Mouse (Mus musculus): ENCODE data around the gene Gtf2i. TPM values are rescaled to one million over a fixed set of nuclear protein-coding genes. Genes with fewer than 3 reads are reported as not detected.
"Not testable (repeated sequence)": the region's sequence is repeated elsewhere in the genome, so short reads cannot be mapped to it uniquely, and the experiment has no call there.

Gtf2i gene
- 100 to 1,000 TPM; 119 to 134 TPM for total RNA-seq (2021)
- long read RNA-seq, experiment 1, full-length matches to known transcripts: 13 of 112 reads
- long read RNA-seq, experiment 1, partial matches to known transcripts: 45 of 112 reads
- long read RNA-seq, experiment 1, other reads (novel, unspliced or antisense): 54 of 112 reads
- long read RNA-seq, experiment 2, full-length matches to known transcripts: 23 of 117 reads
- long read RNA-seq, experiment 2, partial matches to known transcripts: 41 of 117 reads
- long read RNA-seq, experiment 2, other reads (novel, unspliced or antisense): 53 of 117 reads

DNA sequence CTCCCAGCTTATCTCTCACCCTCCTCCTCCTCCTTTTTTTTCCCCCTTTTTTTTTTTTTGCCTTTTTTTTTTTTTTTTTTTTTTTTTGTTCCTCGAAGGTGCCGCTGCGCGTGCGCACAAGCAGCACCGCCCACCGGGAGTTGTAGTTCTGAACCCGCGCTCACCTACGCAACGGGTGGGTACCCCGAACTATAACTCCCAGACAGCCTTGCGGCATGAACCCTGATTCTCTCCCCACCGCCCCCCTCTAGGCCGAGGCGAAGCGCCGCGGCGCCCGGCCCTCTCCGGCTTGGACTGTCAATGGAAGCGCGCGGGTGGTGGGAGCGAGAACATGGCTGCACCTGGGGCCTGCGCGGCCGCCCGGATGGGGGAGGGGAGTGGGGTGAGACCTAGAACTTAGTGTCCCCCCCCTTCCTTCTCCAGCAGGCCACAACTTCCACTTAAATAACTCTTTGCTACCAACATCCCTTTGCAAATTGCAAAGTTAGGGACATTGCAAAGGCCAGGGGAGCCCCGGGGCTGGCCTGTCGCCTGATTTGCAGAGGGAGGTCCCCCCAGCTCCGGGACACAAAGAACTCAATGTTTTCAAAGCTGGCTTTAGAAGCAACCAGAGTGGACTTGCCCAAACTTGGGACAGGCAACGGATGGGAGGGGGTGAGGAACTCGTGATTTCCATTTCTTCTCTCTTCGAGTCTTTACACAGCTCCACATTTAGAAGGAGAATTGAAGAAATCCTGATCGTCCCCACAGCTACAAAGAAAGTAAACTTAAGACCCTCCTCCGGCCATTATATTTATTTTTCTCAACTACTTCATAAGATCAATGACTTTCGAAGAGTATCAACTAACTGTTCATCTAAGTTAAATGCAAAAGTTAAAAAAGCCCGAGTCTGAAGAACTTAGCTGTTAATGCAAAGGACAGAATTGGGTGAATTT, at the start of gene Gtf2i:
Gene Gtf2i (minus strand): TSS at position 73 of the 935 bp plus-strand sequence.
- DNase-seq: peak; percentile 95
- intact Hi-C loops (cut with DNase I; ENCODE audit: low total_unique reads): no loop called here

DNA sequence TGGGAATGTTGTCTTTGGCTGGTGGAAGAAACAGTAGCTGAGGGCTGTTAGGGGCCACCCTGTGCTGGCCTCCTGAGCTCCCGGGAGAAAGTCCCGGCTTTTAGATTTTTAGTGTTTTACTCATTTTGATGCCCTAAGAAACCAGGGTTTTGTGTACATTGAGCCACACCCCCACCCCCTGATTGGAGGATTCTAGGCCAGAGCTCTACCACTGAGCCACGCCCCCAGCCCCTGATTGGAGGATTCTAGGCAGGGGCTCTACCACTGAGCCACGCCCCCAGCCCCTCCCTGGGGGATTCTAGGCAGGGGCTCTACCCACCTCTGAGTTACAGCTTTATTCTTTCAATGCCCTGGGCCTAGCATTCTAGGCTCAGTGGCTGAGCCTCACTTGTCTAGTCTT, 44.5 kb upstream of the Gtf2i start:
- no peak for DNase-seq
- intact Hi-C loops (cut with DNase I; ENCODE audit: low total_unique reads): no loop called here

DNA sequence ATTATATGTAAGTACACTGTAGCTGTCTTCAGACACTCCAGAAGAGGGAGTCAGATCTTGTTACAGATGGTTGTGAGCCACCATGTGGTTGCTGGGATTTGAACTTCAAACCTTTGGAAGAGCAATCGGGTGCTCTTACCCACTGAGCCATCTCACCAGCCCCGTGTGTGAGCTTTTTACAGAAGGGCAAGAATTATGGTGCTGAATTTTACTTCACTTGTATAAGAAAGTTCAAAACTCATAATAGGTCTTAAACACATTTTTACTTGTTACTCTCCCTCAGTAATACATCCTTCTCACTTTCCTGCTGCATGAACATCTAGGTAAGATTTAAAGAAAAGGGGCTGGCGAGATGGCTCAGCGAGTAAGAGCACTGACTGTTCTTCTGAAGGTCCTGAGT, 40.8 kb upstream of the Gtf2i start:
- DNase-seq; intact Hi-C loops (cut with DNase I; ENCODE audit: low total_unique reads): not testable (repeated sequence)

DNA sequence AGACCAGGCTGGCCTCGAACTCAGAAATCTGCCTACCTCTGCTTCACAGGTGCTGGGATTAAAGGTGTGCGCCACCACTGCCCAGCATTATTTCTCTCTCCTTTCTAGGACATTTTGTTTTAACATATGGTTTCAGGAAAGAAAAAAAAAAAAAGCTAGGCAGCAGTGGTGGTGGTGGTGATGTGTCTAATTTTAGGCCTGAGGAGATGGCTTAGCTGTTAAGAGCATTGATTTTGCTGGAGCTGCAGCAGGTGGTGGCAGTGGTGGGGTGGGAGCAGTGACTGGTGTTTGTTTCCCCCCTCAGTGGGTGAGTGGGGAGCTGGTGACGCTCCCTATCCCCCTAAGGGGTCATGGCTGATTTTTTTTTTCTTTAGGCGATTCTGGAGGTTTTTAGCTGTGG, 38.6 kb upstream of the Gtf2i start:
- intact Hi-C loops (cut with DNase I; ENCODE audit: low total_unique reads): no loop called here
- DNase-seq: no peak

DNA sequence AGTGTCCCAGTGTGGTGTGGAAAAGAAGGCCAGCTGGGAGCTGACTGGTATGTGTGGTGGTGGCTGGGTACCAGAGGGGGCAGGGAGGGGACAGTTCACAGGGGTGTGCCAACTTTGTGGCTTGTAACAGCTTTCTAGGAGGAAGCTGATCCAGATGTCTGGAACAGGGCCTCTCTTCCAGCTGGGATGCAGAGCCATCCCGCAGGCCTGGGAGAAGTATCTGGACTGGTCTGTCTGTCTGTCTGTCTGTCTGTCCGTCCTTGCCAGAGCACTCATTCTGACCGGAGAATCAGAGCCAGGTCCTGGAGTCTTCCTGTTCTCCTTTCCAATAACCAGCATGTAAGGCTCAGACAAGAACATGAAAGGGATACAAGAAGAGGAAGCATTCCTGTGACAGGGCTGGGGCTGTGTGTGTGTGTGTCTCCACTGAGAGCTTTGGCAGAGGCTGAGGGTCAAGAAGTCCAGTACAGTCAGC, 38.0 kb upstream of the Gtf2i start:
- intact Hi-C loops (cut with DNase I; ENCODE audit: low total_unique reads): no loop called here
- DNase-seq: peak; percentile 29

DNA sequence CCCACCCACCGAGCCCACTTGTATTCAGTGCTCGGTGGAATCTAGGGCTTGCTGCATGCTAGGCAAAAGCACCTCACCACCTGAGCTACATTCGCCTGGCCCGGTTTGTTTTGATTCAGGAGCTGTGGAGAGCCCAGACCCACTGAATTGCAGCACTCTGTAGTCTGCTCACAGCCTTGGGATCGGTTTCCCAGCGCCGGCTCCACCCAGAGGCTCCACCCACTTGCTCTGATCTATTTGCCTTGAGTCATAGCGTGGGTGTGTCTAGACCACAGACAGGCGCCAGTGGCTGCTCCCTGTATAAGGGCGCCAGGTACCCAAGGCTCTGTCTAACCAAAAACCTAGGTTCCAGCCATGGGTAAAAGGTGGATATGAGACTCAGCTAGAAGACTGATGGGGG, 36.1 kb upstream of the Gtf2i start:
- DNase-seq: peak; percentile 68
- intact Hi-C loops (cut with DNase I; ENCODE audit: low total_unique reads): no loop called here

DNA sequence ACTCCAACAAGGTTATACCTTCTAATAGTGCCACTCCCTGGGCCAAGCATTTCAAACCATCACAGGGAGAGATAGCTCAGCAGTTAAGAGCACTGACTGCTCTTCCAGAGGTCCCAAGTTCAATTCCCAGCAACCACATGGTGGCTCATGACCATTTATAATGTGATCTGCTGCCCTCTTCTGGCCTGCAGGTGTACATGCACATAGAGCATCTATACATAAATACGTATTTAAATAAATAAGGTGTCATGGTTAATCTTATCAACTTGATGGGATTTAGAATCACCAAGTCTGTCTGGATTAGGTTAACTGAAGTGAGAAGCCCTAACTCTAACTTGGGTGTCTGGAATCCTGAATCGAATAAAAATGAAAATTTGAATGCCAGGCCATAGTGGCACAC, 32.5 kb upstream of the Gtf2i start:
- no peak for DNase-seq
- intact Hi-C loops (cut with DNase I; ENCODE audit: low total_unique reads): no loop called here

DNA sequence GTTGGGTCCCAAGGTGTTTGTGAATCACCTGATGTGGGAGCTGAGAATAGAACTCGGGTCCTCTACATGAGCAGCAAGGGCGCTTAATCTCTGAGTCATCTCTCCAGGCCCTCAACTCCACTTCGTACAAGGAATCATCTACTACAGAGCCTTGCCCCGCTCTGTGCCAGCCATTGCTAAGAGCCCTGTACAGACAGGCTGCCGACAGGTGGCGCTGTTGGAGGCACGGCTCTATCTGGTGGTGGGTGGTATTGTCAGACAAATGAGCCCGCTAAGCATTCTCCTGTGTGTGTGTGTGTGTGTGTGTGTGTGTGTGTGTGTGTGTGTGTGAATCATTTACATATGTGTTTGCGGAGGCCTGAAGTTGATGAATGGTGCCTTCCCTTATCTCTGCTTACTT, 30.9 kb upstream of the Gtf2i start:
- intact Hi-C loops (cut with DNase I; ENCODE audit: low total_unique reads): no loop called here
- no peak for DNase-seq

DNA sequence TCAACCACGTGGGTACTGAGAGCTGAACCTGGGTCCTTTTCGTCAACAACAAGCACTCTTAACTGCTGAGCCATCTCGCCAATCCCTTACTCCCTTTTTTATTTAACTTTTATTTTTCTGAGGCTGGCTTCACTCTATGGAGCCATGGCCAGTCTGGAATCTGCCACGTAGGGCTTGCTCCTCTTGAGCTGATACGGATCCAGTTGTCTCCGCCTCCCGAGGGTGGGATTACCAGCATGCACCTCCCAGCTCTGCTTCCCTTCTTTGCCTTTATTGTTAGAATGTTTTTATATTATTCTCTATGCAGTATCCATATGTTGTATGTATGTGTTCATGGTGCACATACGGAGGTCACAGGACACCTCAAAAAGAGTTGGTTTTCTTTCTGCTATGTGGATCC, 29.5 kb upstream of the Gtf2i start:
- no peak for DNase-seq
- intact Hi-C loops (cut with DNase I; ENCODE audit: low total_unique reads): loop anchor here (5.0 kb wide), 1 partner anchor 167 kb away; the partner anchor contains the start of gene Rcc1l

DNA sequence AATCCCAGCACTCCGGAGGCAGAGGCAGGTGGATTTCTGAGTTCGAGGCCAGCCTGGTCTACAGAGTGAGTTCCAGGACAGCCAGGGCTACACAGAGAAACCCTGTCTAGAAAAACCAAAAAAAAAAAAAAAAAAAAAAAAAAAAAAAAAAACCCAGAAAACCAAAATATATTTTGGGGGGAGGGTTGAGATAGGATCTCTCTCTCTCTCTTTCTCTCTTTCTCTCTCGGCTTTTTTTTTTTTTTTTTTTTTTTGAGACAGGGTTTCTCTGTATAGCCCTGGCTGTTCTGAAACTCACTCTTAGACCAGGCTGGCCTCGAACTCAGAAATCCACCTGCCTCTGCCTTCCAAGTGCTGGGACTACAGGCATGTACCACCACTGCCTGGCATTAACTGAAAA, 29.0 kb upstream of the Gtf2i start:
- intact Hi-C loops (cut with DNase I; ENCODE audit: low total_unique reads): loop anchor here (5.0 kb wide), 1 partner anchor 166 kb away; the partner anchor contains the start of gene Rcc1l
- not testable (repeated sequence) for DNase-seq

DNA sequence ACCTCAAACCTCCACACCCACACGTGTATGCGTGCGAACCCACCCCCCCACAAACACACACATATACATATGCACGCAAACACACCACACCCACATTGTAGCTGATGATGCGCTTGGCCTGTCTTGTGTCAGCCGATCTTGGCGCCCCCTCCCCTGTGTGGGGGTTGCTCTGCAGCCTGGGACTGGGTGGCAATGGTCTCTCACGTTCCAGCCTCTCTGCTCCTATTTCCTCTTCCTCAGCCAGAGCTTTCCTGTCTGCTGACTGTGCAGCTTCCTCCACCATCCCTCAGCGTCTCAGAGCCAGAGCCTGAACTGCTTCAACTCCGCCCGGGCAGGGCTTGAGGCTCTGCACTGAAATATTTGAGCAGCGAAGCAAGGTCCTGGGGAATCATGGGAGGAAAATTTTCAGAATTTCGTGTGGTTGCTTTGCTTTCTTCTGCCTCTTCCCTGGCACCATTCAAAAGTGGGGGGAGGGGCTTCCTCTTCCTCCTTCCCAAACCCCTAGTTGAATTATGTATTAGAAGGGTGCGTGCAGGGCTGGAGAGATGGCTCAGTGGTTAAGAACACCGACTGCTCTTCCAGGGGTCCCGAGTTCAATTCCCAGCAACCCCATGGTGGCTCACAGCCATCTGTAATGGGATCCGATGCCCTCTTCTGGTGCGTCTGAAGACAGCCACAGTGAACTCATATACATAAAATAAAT, 28.1 kb upstream of the Gtf2i start:
- peak; percentile 27 for DNase-seq
- intact Hi-C loops (cut with DNase I; ENCODE audit: low total_unique reads): loop anchor here (5.0 kb wide), 1 partner anchor 165 kb away; the partner anchor contains the start of gene Rcc1l

DNA sequence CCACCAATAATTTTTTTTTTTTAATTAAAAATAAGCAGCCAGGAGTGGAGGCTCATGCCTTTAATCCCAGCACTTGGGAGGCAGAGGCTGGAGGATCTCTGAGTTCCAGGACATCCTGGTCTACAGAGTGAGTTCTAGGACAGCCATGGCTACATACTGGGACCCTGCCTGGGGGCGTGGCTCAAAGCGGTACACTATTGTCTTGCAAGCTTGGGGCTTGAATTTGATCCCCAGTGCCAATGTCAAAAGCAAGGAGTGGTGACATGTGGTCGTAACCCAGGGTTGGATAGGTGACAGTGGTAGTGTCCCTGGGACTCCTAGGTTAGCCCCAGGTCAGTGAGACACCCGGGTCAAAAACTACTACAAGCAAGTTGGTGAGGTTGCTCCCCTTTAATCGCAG, 27.2 kb upstream of the Gtf2i start:
- intact Hi-C loops (cut with DNase I; ENCODE audit: low total_unique reads): loop anchor here (5.0 kb wide), 1 partner anchor 164 kb away; the partner anchor contains the start of gene Rcc1l
- DNase-seq: no peak

DNA sequence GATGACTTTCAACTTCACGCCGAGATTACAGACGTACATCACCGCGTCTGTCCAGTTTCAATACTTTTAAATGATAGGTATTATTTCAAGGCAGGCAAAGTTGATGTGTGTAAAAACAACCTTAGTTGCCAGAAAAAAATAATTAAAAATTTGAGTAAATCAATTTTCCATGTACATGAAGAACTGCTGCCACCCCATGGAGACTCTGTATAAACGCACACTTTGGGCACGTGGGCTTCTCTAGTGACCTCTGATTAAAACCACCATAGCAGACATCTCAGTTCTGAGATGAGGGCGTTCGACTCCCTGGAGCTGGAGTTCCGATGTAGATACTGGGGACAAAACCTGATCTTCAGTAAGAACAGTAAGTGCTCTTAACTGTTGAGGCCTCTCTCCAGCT, 26.8 kb upstream of the Gtf2i start:
- DNase-seq: no peak
- intact Hi-C loops (cut with DNase I; ENCODE audit: low total_unique reads): loop anchor here (5.0 kb wide), 1 partner anchor 164 kb away; the partner anchor contains the start of gene Rcc1l

DNA sequence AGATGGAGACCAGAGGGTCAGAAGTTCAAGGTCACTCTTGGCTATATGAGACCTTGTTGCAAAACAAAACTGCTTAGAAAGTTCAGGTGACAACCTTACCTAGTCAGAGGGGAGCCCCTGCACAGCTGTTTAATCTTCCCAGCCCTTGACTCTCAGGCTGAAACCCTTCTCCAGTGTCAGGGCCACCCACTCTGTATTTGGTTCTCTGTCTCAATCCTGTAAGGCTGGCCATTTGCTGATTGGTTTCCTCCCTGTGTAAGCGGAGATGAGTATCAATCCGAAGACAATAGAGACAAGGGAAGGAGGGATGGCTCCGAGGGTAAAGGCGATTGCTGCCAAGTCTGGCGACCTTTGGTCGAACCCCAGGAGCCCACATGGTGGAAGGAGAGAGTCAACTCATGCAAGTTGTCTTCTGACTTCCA, 25.6 kb upstream of the Gtf2i start:
- DNase-seq: no peak
- intact Hi-C loops (cut with DNase I; ENCODE audit: low total_unique reads): loop anchor here (5.0 kb wide), 1 partner anchor 163 kb away; the partner anchor contains the start of gene Rcc1l

DNA sequence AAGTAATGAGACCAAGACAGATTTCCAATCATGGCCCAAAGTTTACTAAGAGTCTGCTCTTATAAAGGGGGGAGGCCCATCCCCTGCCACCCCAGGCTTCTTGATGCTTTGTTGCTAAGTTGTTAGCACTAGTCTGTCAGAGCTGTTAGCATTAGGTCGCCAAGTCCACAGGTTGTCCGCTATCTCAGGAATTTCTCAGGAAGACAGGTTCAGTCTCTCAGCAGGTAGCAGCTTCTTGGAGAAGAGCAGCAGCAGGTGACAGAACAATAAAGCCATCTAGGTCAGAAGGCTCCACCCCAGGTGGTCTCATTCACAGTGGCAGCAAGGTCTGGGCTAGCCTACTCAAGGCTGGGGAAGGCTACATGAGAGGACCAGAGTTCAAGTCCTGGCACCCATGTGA, 22.5 kb upstream of the Gtf2i start:
- intact Hi-C loops (cut with DNase I; ENCODE audit: low total_unique reads): loop anchor here (5.0 kb wide), 1 partner anchor 60 kb away; no protein-coding TSS in a partner anchor
- DNase-seq: not testable (repeated sequence)

DNA sequence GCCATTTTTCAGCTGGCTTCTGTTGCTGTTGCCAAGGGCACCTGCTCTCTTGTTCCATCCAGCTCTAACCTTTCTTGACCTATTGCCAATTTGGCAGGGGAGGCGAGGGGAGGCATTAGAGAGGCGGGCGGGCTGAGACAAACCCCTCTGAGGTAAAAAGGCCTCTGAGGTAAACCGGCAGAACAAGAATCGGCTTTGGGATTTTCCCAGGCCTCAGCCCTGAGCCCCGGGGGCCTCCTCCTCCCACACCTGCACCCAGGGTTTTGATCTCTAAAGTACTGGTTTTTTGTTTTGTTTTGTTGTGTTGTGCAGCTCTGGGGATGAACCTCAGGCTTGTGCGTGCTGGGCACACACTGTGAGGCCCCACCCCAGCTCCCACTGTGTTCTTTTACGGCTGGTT, 18.2 kb upstream of the Gtf2i start:
- no peak for DNase-seq
- intact Hi-C loops (cut with DNase I; ENCODE audit: low total_unique reads): no loop called here

DNA sequence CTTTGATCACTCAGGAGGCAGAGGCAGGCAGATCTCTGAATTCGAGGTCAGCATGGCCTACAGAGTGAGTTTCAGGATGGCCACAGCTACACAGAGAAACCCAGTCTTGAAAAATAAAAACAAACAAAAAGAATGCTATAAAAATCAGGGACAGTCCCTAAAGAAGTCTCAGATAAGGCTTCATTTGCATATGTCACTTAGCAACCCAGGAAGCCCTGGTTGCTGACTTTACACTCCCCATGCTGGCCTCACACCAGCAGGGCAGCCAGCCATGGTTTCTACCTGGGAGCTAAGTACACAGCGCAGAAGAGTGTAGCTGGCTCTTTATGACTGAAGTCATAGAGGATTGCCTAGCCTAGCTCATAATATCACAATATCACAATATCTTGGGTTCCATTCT, 15.5 kb upstream of the Gtf2i start:
- DNase-seq: no peak
- intact Hi-C loops (cut with DNase I; ENCODE audit: low total_unique reads): no loop called here

DNA sequence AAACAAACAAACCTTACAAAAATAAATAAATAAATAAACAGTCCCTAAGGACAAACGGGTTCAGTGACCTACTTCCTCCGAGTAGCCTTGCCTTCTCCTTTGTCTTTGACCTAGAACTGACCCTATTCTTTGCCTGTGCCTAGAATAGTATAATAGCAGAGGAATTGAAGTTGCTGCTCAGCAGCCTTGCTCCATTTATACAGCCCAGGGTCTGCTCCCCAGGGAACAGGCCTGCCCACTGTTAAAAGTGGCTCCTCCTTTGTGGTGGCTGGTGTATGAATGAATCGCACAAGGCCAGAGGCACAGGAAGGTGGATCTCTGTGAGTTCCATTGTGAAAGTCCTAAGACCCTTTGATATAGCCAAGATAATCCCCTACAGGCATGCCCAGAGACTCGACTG, 14.8 kb upstream of the Gtf2i start:
- intact Hi-C loops (cut with DNase I; ENCODE audit: low total_unique reads): no loop called here
- DNase-seq: no peak

DNA sequence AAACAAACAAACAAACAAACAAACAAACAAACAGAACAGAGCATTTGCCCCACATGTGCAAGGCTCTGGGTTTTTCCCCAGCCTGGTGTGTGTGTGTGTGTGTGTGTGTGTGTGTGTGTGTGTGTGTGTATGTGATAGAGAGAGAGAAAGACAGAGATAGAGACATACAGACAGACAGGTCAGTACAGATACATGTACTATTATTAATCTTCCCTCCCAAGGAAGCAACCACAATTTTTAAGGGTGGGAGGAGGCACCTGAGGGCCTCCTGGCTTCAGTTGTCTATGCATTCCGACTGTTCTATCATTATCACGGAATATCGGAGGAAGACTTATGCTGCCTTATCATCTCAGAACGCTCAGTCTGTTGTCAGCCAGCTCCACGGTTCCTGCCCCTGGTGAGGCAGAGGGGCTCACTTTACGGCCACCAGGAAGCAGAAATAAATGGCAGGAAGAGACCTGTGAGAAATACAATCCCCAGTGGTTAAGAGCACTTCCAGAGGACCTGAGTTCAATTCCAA, 14.0 kb upstream of the Gtf2i start:
- intact Hi-C loops (cut with DNase I; ENCODE audit: low total_unique reads): no loop called here
- no peak for DNase-seq
